Mouse (Mus musculus) frontal cortex, postnatal 10 days (tissue): ENCODE results near the gene Tmem167b.
"Not testable (repeated sequence)": the region's sequence is repeated elsewhere in the genome, so short reads cannot be mapped to it uniquely, and the experiment has no call there.

ENCODE experiments used
- DNase-seq, 2 experiments: peaks; one replicate each; pipeline ENCODE4 v3.0.0; 2022; ENCODE audit warnings: low spot score in 2 of 2, mixed read lengths in 1 of 2

Tmem167b gene

DNA sequence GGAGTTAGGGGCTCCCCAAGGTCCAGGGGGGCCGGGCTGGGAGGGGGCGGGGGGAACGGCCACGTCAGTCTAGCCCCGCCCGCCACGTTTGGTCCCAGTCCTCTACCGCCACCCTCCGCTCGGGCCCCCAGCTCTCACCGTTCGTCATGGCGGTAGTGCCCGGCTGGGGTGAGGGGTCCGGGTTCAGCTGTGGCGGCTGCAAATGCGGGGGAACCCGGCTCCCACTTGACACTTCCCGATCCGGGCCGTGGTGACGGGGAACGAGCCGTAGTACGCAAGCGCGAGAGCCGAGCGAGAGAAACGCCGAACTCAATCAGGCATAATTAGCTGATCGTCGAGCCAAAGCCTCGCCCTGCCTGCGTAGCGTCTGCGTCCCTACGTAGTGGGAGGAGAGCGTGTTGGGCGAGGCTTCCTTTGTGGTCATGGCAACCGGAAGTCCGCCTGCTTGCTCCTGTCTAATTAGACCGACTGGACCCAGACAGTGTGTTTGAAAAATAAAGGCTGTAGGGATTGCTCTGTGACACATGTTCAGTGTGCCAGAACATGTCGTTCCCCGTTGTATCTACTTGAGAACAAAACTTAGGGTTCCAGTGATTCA is at the start of gene Tmem167b:
Tmem167b (minus strand) TSS at position 334 of the 598 bp plus-strand sequence.
- DNase-seq: peak; percentile 94 to 96

DNA sequence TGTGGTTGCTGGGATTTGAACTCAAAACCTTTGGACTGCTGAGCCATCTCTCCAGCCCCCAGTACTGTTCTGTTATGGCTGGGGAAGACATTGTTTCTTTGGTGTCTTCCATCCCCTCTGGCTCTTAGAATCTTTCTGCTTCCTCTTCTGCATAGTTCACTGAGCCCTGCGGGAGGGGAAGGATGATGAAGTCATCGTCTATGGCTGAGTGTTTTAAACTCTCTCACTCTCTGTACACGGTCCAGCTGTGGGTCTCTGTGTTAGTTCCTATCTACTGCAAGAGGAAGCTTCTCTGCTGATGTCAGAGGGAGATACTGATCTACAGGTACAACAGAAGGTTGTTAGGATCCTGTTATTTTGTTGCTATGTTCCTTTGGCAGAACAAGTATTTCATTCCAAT is 46.6 kb upstream of the Tmem167b start:
- no peak for DNase-seq

DNA sequence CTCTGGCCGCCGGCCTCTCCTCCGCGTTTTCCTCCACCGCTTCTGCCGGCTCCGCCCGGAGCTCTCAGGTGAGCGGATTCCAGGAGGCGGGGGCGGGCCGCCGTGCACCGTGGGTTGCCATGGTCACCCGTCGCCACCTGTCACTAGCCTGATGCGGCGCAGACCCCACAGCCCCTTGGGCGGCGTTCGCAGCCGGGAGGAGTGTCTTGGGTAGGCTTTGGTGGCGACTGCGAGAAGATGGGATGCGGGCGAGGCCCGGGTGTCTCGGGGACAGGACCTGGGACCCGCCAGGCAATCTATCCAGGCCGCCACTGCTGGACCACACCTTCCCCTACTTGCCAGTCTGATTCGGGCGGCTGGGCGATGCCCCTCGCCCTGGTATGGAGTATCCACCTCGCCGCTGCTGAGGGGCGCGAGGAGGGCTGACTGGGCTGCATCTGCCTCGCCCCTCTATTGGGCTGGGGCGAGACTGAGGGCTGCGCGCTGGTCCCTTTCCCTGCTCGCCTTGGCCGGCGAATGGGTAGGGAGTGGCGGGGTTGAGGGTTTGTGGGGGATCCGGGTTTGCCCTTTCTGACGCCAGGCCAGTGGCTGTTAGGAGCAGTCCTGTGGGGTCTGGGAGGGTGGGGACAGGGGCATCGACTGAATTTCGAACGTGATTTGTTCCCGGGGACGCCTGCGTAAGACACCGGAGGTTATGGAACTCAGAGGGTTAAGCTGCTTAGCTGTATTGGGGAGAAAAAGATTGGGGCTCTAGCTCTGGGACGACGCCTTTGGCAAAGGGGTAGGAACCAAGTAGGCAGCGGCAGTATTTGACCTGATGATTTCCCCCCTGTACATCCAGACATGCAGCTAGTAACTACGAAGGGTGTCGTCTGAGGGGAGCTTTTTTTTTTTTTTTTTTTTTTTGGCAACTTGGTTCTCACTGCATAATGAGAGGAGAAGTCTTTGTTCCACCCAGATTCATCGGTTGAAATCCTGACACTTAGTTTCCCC is 29.6 kb upstream of the Tmem167b start:
- DNase-seq: no peak

DNA sequence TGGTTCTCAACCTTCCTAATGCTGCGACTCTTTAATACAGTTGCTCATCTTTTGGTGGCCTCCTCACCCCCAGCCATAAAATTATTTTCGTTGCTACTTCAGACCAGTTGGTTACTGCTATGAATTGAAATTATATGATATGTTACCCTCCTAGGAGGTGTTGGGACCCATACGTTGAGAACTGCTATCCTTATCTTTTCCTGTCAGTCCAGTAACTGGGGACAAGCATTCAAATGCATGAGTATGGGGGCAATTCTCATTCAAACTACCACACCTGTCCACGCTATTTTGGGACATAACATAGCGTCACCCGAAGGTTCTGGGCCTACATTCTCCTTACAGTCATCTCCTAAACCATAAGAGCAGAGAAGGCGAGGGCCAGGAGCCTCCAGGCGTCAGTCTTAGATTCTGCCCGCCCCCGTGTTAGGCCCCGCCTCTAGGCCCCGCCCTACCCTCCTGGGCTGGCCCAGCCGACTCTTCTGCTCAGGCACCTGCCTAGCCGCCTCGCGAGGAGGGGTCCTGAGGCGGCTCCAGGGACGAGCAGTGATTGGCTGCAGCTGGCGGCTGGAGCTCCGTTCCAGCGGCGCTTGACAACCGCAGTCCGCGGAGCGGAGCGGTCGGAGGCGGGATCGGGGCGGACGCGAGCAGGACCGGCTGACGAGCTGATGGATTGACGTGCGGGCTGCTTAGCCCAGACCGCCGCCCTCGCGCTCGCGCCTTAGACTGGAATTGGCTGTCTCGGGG is 28.7 kb upstream of the Tmem167b start, which contains the start of gene Wdr47:
Wdr47 (plus strand) TSS at position 494 of the 744 bp plus-strand sequence.
- DNase-seq: peak; percentile 94 to 96

DNA sequence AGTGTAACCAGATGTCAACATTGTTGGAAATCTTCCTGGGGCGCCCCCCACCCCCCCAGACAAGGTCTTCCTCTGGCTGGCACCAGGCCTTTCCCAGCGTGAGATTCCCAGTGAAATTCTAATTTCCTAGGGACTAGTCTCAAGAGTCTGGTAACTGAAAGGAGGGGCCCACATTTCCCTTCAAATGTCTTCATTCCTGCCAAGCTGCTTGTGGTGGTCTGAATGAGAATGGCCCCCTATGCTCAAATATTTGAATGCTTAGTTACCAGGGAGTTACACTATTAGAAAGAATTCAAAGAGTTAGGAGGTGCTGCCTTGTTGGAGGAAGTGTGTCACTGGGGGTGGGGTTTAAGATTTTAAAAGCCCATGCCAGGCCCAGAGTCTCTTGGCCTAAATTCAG is 26.2 kb upstream of the Tmem167b start:
- no peak for DNase-seq

DNA sequence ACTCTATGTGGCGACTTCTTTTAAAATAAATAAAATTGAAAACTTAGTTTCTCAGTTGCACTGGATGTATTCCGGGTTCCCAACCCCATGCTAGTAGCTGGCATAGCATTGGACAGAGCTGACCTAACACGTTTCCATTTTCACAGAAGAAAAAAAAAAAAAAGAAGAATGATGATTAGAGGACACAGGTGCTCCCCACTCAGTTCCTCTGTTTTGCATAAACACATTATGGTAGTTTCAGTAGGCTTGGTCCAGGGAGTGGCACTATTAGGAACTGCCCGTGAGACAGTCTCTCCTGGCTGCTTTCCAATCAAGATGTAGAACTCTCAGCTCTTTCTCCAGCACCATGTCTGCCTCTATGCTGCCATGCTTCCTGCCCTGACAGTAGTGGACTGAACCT is 22.3 kb upstream of the Tmem167b start:
- no peak for DNase-seq

DNA sequence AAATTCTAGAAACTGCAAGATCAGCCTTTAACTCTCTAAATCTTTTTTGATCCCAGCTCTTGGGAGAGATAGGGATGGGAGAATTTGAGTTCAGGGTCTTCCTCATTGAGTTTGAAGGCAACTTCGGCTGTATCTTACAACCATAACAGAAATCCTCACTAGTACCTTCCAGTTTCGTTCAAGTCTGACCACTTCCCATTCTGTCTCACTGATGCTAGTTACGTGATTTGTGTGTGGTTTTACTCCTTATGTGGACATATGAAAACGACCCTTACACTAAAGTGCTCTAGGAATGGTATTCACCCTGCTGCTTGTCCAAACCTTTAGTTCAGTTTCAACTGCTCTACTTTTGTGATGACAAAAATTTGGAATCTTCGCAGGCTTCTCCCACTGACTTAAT is 11.8 kb upstream of the Tmem167b start:
- DNase-seq: no peak

DNA sequence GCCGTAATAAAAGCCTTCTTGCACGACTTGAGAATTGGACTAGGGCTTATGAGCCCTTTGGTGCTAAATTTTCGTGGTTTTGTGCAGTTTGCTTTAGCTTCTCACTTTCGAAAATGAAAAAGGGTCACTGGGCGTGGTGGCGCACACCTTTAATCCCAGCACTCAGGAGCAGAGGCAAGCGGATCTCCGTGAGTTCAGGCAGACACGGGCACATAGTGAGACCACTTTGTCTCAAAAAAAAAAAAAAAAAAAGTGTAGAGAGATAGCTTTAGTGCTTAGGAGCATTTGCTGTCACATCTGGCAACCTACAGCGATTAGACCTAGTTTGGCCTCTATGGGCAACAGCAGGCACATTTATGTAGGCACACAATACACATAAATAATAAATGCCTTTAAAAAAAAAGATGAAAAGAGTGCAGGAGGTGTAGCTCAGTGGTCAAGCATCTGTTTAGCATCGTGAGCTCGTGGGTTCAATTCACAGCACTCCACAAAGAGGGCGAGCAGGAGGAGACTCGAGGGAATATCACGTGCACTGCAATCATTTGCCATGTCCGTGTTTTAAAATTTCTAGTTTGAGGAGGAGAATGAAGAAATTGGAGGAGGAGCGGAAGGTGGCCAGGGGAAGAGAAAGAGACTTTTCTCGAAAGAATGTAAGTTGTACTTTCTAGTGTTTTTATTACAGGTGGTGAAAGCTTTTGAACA is 10.2 kb upstream of the Tmem167b start:
- no peak for DNase-seq

DNA sequence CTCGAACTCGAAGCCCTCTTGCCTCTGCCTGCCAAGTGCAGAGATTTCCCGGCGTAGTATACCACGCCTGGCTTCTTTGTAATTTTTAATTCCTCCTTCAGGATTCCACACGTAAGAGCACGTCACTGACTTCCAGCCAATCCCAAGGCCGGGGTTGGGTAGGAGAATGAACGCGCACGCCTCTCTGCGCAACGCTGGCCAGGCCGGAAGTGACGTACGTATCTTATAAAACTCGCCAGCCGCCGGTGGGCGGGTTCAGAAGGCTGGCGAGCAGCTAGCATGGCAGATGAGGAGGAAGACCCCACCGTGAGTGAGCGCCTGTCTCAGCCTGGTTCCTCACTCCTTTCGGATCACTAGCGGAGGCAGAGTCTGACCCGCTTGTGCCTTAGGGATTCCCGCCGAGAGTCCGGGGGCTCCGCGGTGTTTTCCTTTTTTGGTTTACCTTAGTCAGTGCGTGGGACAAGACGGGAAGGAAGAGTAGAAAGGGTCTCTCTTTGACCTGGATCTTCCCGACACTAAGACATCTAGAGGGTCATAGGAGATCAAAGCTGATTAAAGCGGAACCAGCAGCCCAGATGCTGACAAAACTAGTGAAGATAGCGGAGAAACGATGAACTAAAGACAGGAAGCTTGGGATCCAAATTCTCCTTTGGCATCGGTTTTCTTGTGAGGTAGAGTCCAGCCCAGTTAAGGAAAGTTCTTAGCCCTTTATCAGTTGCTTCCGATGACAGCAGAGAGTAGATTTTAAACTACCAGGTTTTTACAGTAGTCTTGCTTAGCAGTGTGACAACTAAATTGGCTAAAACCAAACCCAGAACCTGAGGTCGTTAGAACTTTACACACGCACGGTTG is 9.4 kb upstream of the Tmem167b start, which contains the start of gene Taf13:
Taf13 (plus strand) TSS at position 256 of the 852 bp plus-strand sequence.
- DNase-seq: peak; percentile 95 to 97

DNA sequence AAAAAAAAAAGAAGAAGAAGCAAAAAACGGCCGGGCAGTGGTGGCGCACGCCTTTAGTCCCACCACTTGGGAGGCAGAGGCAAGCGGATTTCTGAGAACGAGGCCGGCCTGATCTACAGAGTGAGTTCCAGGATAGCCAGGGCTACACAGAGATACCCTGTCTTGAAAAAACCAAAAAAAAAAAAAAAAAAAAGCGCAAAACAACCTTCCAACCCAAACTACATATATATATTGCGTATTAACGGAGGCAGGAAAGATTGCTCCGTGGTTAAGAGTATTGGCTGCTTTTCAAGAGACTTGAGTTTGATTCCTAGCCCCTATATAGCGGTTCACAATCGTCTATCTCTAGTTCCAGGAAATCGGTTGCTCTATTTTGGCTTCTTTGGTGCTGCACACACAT is 8.5 kb upstream of the Tmem167b start:
- no peak for DNase-seq

DNA sequence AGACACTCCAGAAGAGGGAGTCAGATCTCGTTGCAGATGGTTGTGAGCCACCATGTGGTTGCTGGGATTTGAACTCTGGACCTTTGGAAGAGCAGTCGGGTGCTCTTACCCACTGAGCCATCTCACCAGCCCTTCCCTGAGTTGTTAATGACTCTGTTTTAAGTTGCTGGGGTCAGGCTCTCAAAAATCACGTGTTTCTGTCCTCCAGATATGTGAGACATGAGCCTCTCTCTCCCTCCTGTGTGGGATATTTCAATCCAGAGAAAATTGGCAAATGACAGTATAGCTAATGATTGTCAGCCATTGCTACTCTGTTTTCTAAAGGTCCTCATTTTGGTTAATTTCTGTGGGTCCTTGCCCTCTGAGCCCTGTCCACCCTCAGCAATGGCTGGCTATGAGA is 7.4 kb upstream of the Tmem167b start:
- not testable (repeated sequence) for DNase-seq

DNA sequence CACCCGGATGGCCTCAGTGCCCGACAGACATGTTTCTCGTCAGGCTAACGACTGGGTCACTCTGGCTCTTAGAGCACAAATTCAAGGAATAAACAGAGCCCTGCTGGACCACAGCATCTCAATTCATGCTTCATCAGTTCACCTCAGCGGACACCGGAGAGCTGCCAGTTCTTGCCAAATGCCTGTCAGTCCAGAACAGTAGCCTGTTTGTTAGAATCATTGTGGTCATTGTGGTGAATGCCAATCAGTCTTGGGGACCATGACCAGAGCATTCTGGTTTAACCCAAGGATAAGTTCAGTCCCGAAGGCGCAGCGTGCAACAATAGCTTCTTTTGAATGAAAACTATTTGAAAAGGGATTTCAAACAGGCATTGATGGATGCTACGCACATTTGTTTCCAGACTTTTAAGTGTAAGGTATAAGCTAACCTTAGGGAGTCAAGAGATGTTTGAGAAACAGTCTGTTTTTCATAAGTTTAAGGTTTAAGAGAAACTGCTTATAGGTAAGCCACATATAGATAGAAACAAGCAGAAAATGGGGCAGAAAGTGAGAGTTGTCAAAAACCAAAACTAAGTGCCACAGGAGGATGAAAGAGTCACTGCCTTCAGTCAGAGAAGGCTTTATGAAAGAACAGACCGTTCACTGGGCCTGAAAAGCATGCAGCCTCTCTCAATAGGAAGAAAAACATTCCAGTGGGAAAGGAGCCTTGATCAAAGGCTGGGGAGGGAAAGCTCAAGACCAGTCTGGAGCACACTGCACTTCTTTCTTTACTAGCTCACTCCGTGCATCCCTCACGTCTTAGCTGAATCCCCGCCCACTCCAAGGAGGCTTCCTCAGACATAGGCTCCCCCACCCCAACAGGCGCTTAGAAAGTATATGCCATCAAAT is 6.0 kb upstream of the Tmem167b start:
- peak in 1 of 2 experiments; percentile 24 for DNase-seq

DNA sequence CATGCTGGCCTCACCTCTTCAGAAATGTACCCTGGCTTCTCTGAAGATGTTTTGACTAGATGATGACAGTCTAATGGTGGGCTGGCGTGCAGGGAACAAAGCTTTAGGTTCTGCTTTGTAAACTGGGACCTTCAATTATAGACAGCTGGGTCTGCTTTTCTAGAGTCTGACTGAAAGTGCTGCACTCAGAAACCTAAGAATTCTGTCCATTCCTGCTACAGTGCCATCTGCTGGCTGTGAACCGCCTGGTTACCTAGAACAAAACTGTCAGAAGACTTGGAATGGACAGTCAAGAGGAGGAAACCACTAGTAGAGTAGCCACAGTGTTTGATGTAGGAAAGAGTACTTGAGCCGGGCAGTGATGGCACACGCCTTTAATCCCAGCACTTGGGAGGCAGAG is 1.0 kb upstream of the Tmem167b start:
- peak; percentile 56 to 73 for DNase-seq

DNA sequence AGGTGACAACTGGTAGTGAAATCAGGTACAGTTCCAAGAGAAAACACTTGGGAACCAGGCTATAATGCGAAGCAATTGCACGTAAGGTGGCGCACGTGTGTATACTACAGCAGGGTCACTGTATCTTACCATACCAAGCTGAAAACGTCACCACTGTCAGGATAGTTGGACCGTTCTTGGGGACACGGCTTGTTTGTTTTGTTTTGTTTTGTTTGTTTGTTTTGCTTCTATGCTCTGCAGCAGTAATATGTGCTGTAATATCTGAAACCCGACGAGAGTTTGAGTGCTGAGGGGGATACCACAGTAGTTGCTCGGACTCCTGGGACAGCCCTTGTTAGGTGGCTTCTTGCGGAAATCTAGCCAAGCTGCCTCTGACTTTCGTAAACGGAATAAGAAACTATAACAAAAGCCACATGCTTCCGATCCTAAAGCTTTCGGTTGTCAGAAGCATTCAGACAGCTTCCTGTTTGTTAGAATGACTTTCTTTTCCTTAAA is 558 bp upstream of the Tmem167b start:
- DNase-seq: no peak

DNA sequence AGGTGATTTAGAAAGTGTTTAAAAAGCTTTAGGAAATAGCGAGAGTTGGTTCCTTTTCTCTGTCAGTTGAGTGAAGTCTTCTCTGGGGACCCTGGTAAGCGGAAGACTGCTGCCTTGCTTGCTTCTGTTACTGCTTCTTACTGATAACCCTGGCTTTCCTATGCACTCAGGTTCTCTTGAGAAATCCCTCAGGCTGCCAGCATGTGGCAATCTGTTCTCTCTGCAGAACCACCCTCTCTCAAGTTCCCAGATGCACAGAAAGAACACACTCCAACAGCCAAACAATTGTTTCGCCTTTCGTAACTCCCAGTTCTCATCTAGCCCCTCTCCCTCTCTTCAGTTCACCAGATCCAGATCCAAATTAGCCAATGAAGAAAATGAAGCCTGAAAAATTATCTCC is 4.4 kb downstream of the Tmem167b start:
- no peak for DNase-seq

DNA sequence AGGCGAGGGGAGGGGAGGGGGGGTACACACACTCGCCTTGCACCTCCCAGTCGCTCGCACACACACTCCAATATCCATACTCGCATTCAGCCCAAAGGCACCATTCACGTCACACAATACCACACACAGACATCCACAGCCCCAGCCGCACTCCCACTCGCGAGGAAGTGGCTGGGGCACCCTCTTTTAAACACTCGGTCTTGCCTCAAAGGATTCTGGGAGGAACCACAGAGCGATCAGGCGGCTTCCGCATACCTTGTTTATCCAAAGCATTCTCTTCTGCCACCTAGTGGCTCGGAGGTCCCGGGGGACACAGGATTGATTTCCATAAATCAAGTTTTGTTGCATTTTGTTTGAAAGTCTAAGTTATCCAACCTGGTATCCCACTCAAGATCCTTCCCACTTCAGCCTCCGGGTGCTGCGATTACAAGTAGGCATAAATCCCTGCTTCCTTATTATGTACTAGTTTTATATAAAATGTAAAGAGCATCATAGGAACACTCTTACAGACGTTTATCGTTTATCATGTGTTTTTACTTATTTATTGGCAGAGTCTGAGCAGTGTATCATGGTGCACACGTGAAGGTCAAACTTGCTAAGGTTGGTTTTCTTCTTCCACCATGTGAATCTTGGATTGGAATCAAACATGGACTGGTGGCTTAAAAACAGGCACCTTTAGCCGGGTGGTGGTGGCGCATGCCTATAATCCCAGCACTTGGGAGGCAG is 7.5 kb downstream of the Tmem167b start:
- DNase-seq: peak; percentile 90 to 91

DNA sequence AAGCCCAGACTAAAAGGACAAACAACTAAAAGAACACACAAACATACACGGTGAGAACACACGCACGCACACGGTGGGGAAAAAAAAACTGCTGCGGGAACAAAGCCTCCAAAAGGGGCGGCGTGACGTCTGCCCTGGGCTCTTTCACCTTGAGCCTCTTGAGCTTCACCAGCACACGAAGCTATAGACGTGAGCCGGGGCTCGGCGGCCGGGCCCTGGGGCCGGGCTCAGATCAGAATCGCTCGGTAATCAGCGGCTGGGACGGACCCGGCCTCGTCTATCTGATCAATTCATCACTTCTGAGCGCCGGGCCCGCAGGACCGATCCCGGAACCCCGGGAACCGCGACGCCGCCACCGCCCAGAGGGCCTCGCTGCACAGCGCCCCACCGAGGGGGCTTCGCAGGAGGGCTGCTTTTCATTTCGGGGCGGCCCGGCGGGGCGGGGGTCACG is 8.1 kb downstream of the Tmem167b start:
- peak in 1 of 2 experiments; percentile 41 for DNase-seq

DNA sequence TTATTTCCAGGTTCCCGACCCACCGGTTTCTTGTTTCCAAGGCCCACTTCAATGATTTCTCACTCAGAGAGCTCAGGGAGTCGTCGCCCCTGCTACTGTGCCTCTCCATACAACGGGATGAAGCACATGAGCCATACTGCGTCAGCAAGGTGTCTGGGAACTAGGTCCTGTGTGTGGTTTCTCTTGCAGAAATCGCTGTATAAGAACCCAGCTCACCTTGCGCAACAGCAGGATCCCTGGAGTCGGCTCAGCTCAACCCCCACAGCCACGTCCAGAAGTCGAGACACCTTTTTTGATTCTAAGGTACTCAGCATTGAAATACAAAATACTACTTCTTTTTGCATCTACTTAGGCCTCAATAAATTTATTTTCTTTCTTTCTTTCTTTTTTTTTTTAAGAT is 20.0 kb downstream of the Tmem167b start:
- no peak for DNase-seq
